Mouse (Mus musculus): ENCODE results near the gene Cygb. TPM values are rescaled to one million over a fixed set of nuclear protein-coding genes. Genes with fewer than 3 reads are reported as not detected.

Cygb gene
- total and polyA plus RNA-seq, 2 experiments from 2014 or later: 21.1 to 38.8 TPM

- 67% methylated on average over 10 of the region's 10 CpGs for WGBS
- TF ChIP-seq CTCF (IDR thresholded peaks at IDR 0.05; ENCODE audit: low read depth) (no peak), EP300 (IDR thresholded peaks at IDR 0.05; ENCODE audit: low read depth) (no peak)
- DNase-seq (ENCODE audit: low spot score): no peak
These were observed 5.1 kb downstream of the Cygb start for GRCm38 (mm10) chr11:116648976-116649375.

GRCm38 (mm10) chr11:116648213-116648921, 5.7 kb downstream of the Cygb start:
- H3K27me3 ChIP-seq (ENCODE audit: control insufficient read depth, insufficient read depth, low read length): peaks cover 41% of the 10 kb centered on the region
- H3K4me1 ChIP-seq (ENCODE audit: control insufficient read depth, insufficient read depth): no peaks in the 10 kb centered on the region
- no peak overlapping the region for H3K9ac ChIP-seq (replicated peaks; ENCODE audit: low read depth, low read length)
- WGBS: 48% methylated on average over 18 of the region's 18 CpGs
- TF ChIP-seq CTCF (IDR thresholded peaks at IDR 0.05; ENCODE audit: low read depth) (no peak), EP300 (IDR thresholded peaks at IDR 0.05; ENCODE audit: low read depth) (no peak)
- peak overlapping the region; percentile 73 for H3K27ac ChIP-seq (ENCODE audit: low read depth)
- no peak overlapping the region for H3K4me3 ChIP-seq (ENCODE audit: low read depth, low read length)
- DNase-seq (ENCODE audit: low spot score) (peak; percentile 46), ATAC-seq (ENCODE audit: insufficient read depth, low read depth) (peak; percentile 43)
- H3K36me3 ChIP-seq (replicated peaks; ENCODE audit: control insufficient read depth, insufficient read depth, low read length): no peaks in the 10 kb centered on the region
- no peaks in the 10 kb centered on the region for H3K9me3 ChIP-seq (replicated peaks; ENCODE audit: control insufficient read depth, low read length)
- H3K4me2 ChIP-seq (ENCODE audit: low read depth, low read length): no peak overlapping the region

More at GRCm38 (mm10) chr11:116648976-116649375, 5.1 kb downstream of the Cygb start:
- H3K4me1 ChIP-seq (ENCODE audit: control insufficient read depth, insufficient read depth): peaks cover 2% of the 10 kb centered on the region; the same call in 1 of the 2 replicates
- H3K9me3 ChIP-seq (replicated peaks; ENCODE audit: control insufficient read depth, low read length): no peaks in the 10 kb centered on the region
- peak overlapping the region; percentile 73 for H3K27ac ChIP-seq (ENCODE audit: low read depth)
- no peak overlapping the region for H3K4me3 ChIP-seq (ENCODE audit: low read depth, low read length)
- ATAC-seq (ENCODE audit: insufficient read depth, low read depth): no peak; the same call in 1 of the 2 replicates
- no peaks in the 10 kb centered on the region for H3K36me3 ChIP-seq (replicated peaks; ENCODE audit: control insufficient read depth, insufficient read depth, low read length)
- H3K9ac ChIP-seq (replicated peaks; ENCODE audit: low read depth, low read length): no peak overlapping the region
- H3K27me3 ChIP-seq (ENCODE audit: control insufficient read depth, insufficient read depth, low read length): peaks cover 41% of the 10 kb centered on the region
- no peak overlapping the region for H3K4me2 ChIP-seq (ENCODE audit: low read depth, low read length)

- H3K4me1 ChIP-seq (ENCODE audit: control insufficient read depth, insufficient read depth): no peaks in the 10 kb centered on the region
- ATAC-seq (ENCODE audit: insufficient read depth, low read depth): peak; percentile 33
- DNase-seq (ENCODE audit: low spot score): peak; percentile 54
- no peaks in the 10 kb centered on the region for H3K9me3 ChIP-seq (replicated peaks; ENCODE audit: control insufficient read depth, low read length)
- H3K27ac ChIP-seq (ENCODE audit: low read depth): peak overlapping the region; percentile 67
- peak; percentile 15; the same call in 1 of the 2 replicates for TF ChIP-seq CTCF (IDR thresholded peaks at IDR 0.05; ENCODE audit: low read depth)
- TF ChIP-seq EP300 (IDR thresholded peaks at IDR 0.05; ENCODE audit: low read depth): no peak
- no peak overlapping the region for H3K4me3 ChIP-seq (ENCODE audit: low read depth, low read length)
- H3K9ac ChIP-seq (replicated peaks; ENCODE audit: low read depth, low read length): no peak overlapping the region
- 55% methylated on average over 10 of the region's 11 CpGs for WGBS
- H3K27me3 ChIP-seq (ENCODE audit: control insufficient read depth, insufficient read depth, low read length): peaks cover 33% of the 10 kb centered on the region
- no peak overlapping the region for H3K4me2 ChIP-seq (ENCODE audit: low read depth, low read length)
- H3K36me3 ChIP-seq (replicated peaks; ENCODE audit: control insufficient read depth, insufficient read depth, low read length): no peaks in the 10 kb centered on the region
These were observed 6.6 kb downstream of the Cygb start for GRCm38 (mm10) chr11:116647340-116647991.

GRCm38 (mm10) chr11:116646771-116647170, 7.3 kb downstream of the Cygb start:
- ATAC-seq (ENCODE audit: insufficient read depth, low read depth) (no peak), DNase-seq (ENCODE audit: low spot score) (no peak)
- Histone ChIP-seq H3K36me3 (replicated peaks; ENCODE audit: control insufficient read depth, insufficient read depth, low read length) (no peaks in the 10 kb centered on the region), H3K27me3 (ENCODE audit: control insufficient read depth, insufficient read depth, low read length) (peaks cover 26% of the 10 kb centered on the region), H3K27ac (ENCODE audit: low read depth) (no peak overlapping the region; the same call in 1 of the 2 replicates), H3K9me3 (replicated peaks; ENCODE audit: control insufficient read depth, low read length) (no peaks in the 10 kb centered on the region), H3K4me2 (ENCODE audit: low read depth, low read length) (no peak overlapping the region), H3K4me3 (ENCODE audit: low read depth, low read length) (no peak overlapping the region), H3K4me1 (ENCODE audit: control insufficient read depth, insufficient read depth) (no peaks in the 10 kb centered on the region), H3K9ac (replicated peaks; ENCODE audit: low read depth, low read length) (no peak overlapping the region)
- TF ChIP-seq CTCF (IDR thresholded peaks at IDR 0.05; ENCODE audit: low read depth) (no peak), EP300 (IDR thresholded peaks at IDR 0.05; ENCODE audit: low read depth) (no peak)
- WGBS: 86% methylated on average over 7 of the region's 7 CpGs

- 67% methylated on average over 11 of the region's 11 CpGs for WGBS
These were observed 8.0 kb downstream of the Cygb start for GRCm38 (mm10) chr11:116646136-116646535.

More at GRCm38 (mm10) chr11:116646136-116646535, 8.0 kb downstream of the Cygb start:
- Histone ChIP-seq H3K9ac (replicated peaks; ENCODE audit: low read depth, low read length) (no peak overlapping the region), H3K4me2 (ENCODE audit: low read depth, low read length) (no peak overlapping the region), H3K4me1 (ENCODE audit: control insufficient read depth, insufficient read depth) (no peaks in the 10 kb centered on the region), H3K4me3 (ENCODE audit: low read depth, low read length) (no peak overlapping the region), H3K27ac (ENCODE audit: low read depth) (no peak overlapping the region), H3K36me3 (replicated peaks; ENCODE audit: control insufficient read depth, insufficient read depth, low read length) (no peaks in the 10 kb centered on the region), H3K9me3 (replicated peaks; ENCODE audit: control insufficient read depth, low read length) (no peaks in the 10 kb centered on the region), H3K27me3 (ENCODE audit: control insufficient read depth, insufficient read depth, low read length) (peaks cover 19% of the 10 kb centered on the region)
- ATAC-seq (ENCODE audit: insufficient read depth, low read depth) (no peak), DNase-seq (ENCODE audit: low spot score) (no peak)
- TF ChIP-seq CTCF (IDR thresholded peaks at IDR 0.05; ENCODE audit: low read depth) (no peak), EP300 (IDR thresholded peaks at IDR 0.05; ENCODE audit: low read depth) (no peak)

All from heart, postnatal 0 days (tissue).